Mouse (Mus musculus): ENCODE data around the gene Tbcd.
"Not testable (repeated sequence)": the region's sequence is repeated elsewhere in the genome, so short reads cannot be mapped to it uniquely, and the experiment has no call there.

Tbcd gene

GRCm38 (mm10) chr11:121653631-121654030, 201.9 kb downstream of the Tbcd start:
- no peak for DNase-seq (ENCODE audit: low spot score)

- DNase-seq (ENCODE audit: low spot score): no peak
Measured at GRCm38 (mm10) chr11:121654406-121654945, 202.7 kb downstream of the Tbcd start.

- DNase-seq (ENCODE audit: low spot score): no peak
Measured at GRCm38 (mm10) chr11:121655166-121655806, 203.5 kb downstream of the Tbcd start.

- DNase-seq (ENCODE audit: low spot score): no peak
Measured at GRCm38 (mm10) chr11:121655807-121656511, 204.2 kb downstream of the Tbcd start.

GRCm38 (mm10) chr11:121658151-121658550, 206.4 kb downstream of the Tbcd start:
- DNase-seq (ENCODE audit: low spot score): no peak

- DNase-seq (ENCODE audit: low spot score): not testable (repeated sequence)
Measured at GRCm38 (mm10) chr11:121660604-121661003, 208.9 kb downstream of the Tbcd start.

GRCm38 (mm10) chr11:121661116-121661515, 209.4 kb downstream of the Tbcd start:
- no peak for DNase-seq (ENCODE audit: low spot score)
